Mouse (Mus musculus) liver, embryonic 14.5 days (tissue): ENCODE measurements around the gene Adamts12. TPM values are rescaled to one million over a fixed set of nuclear protein-coding genes. Genes with fewer than 3 reads are reported as not detected.
A peak's percentile ranks its signal among the peaks of the same experiment; 100 is the strongest.

Source experiments
- ATAC-seq: fragments of 200-750 bp; cut with Nextera tagmentation; 2 replicates; pipeline ENCODE4 v1.8.0; 2017; ENCODE audit warnings: moderate number of reproducible peaks, mild to moderate bottlenecking, moderate library complexity; ENCODE audit not compliant: insufficient read depth
- DNase-seq, 3 experiments: peaks; one replicate each; pipeline ENCODE4 v3.0.0-alpha.2; 2012 to 2013; ENCODE audit warnings: low read depth in 3 of 3, low spot score in 3 of 3
- H3K27ac ChIP-seq: fragments of 300-500 bp; sonication (generic); 2 replicates; pipeline ENCODE4 v1.5.1; 2014; ENCODE audit warnings: moderate library complexity, mild to moderate bottlenecking, control low read depth, inconsistent platforms
- H3K27me3 ChIP-seq: fragments of 300-500 bp; sonication (generic); 2 replicates; pipeline ENCODE4 v1.6.1; 2014; ENCODE audit warnings: mild to moderate bottlenecking, low read length, moderate library complexity; ENCODE audit not compliant: control insufficient read depth, insufficient read depth
- H3K36me3 ChIP-seq: fragments of 300-500 bp; sonication (generic); replicated peaks from 2 replicates; pipeline ENCODE4 v1.6.1; 2014; ENCODE audit warnings: low read depth; ENCODE audit not compliant: control insufficient read depth, insufficient read depth
- H3K4me1 ChIP-seq, 2 experiments: fragments of 200-500 bp in 1 of 2; fragments of 300-500 bp in 1 of 2; sonication (generic) in 1 of 2; replicated peaks; 2 replicates each; pipeline ENCODE4 v1.6.1; 2012 to 2014; ENCODE audit warnings: antibody characterized with exemption in 1 of 2, inconsistent platforms in 1 of 2, low read length in 1 of 2; ENCODE audit not compliant: control insufficient read depth in 2 of 2, insufficient read depth in 2 of 2
- H3K4me2 ChIP-seq: fragments of 300-500 bp; sonication (generic); 2 replicates; pipeline ENCODE4 v1.6.1; 2014; ENCODE audit warnings: low read depth, mild to moderate bottlenecking, control low read depth, moderate library complexity
- H3K4me3 ChIP-seq, 2 experiments: fragments of 200-500 bp in 1 of 2; fragments of 300-500 bp in 1 of 2; sonication (generic) in 1 of 2; 2 replicates each; pipeline ENCODE4 v1.5.1; 2012 to 2014; ENCODE audit warnings: low read depth in 2 of 2, low read length in 2 of 2, mild to moderate bottlenecking in 2 of 2, control low read depth in 1 of 2, inconsistent platforms in 1 of 2, moderate library complexity in 1 of 2; ENCODE audit not compliant: insufficient read depth in 1 of 2
- H3K9ac ChIP-seq: fragments of 300-500 bp; sonication (generic); replicated peaks from 2 replicates; pipeline ENCODE4 v1.6.1; 2014; ENCODE audit warnings: mild to moderate bottlenecking, control low read depth, moderate library complexity
- H3K9me3 ChIP-seq: fragments of 300-500 bp; sonication (generic); 2 replicates; pipeline ENCODE4 v1.6.1; 2016; ENCODE audit warnings: low read length, mixed read lengths; ENCODE audit not compliant: control insufficient read depth
- CTCF ChIP-seq: IDR thresholded peaks from 2 replicates; pipeline ENCODE4 v1.5.1; 2016; ENCODE audit warnings: antibody characterized with exemption, low read depth, control low read depth
- EP300 ChIP-seq: IDR thresholded peaks from 2 replicates; pipeline ENCODE4 v1.6.1; 2016; ENCODE audit warnings: antibody characterized with exemption, low read depth
- WGBS: fragments of 180-500 bp; shearing (Covaris S2); extraction: QIAGEN DNeasy Blood & Tissue Kit; methylation state at CpG from one replicate; pipeline ENCODE4 v1.1.7; 2014; ENCODE audit not compliant: insufficient replicate concordance; 5-methylcytosine and 5-hydroxymethylcytosine counted together
- polyA plus RNA-seq, 2 experiments: library from polyadenylated mRNA; depleted of rRNA in 1 of 2; stranded (reverse) in 1 of 2; unstranded in 1 of 2; fragments of >200 nt; fragmentation: Nextera tagmentation in 1 of 2; extraction: Ambion mirVana in 1 of 2; gene quantifications; 2 replicates each; pipeline versions ENCODE4 v1.2.1 to v1.2.3; 2012 to 2014

Adamts12 gene
- polyA plus RNA-seq, 2 experiments, result 0.23 to 0.47 TPM

DNA sequence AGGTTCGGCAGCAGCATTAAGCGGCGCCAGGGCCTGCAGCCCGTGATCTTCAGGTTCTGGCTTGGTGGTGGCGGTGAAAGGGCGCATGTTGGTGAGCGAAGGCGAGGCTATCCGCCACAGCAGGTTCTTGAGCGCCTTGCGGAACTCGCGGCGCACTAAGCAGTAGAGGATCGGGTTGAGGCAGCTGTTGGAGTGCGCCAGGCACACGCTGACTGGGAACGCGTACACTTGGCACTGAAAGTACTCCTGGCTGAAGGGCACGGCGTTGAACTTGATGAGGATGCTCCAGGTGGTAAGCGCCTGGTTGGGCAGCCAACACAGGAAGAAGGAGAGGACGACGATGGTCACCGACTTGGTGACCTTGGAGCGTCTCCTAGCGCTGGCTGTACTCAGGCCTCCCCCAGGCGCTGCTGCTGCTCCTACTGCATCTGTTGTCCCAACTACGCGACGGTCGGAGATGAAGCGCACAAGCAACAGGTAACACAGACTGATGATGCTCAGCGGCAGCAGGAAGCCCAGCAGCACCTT is 28.6 kb upstream of the Adamts12 start:
- 6% methylated on average over 34 of the region's 34 CpGs for WGBS
- peak overlapping the region; percentile 37 for H3K4me2 ChIP-seq
- DNase-seq, result no peak

DNA sequence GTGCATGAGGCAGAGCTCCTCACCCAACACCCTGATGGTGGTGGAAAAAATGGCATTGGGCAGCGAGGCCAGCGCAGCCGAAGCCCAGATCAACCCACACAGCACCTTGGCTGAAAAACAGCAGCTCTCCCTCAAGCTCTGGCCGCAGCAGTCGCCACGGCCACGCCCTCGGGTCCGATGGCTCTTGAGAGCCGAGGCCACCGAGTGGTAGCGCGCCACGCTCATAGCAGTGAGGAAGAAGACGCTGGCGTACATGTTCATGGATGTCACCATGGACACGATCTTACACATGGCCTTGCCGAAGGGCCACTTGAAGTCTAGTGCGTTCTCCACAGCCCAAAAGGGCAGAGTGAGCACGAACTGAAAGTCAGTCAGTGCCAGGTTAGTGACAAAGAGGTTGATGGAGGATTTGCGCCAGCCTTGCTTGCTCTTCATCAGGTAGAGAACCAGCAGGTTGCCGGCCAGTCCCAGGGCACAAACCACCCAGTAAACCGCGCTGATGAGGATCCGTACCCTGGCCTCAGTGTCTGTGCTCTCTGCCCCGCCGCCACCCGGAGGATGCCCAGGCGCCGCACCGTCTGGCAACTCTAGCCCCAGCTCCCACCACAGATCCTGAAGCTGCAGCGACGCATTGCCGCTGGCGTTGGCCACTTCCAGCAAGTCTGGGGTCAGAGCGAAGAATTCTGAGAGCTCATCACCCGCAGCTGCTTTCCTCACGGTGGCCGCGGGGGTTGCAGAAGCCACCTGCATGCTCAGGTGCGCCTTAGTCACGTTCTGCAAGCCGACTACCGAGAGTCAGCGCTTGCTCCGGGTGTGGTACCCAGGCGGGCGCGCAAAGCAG is 27.8 kb upstream of the Adamts12 start:
- H3K4me1 ChIP-seq, result no peaks in the 10 kb centered on the region
- peaks cover 30% of the 10 kb centered on the region for H3K27me3 ChIP-seq
- H3K4me3 ChIP-seq, result peak overlapping the region; percentile 30 to 36
- TF ChIP-seq CTCF, result no peak
- no peak for TF ChIP-seq EP300
- H3K4me2 ChIP-seq, result peak overlapping the region; percentile 37
- WGBS, result 6% methylated on average over 49 of the region's 49 CpGs
- H3K9ac ChIP-seq, result no peak overlapping the region
- no peak overlapping the region for H3K27ac ChIP-seq
- no peak for DNase-seq
- H3K9me3 ChIP-seq, result no peaks in the 10 kb centered on the region
- no peak for ATAC-seq
- H3K36me3 ChIP-seq, result no peaks in the 10 kb centered on the region

More for the DNA sequence above, 28.6 kb upstream of the Adamts12 start:
- Histone ChIP-seq H3K27ac (no peak overlapping the region), H3K4me1 (no peaks in the 10 kb centered on the region), H3K9me3 (no peaks in the 10 kb centered on the region), H3K36me3 (no peaks in the 10 kb centered on the region), H3K27me3 (peaks cover 30% of the 10 kb centered on the region), H3K4me3 (no peak overlapping the region), H3K9ac (no peak overlapping the region)
- no peak for TF ChIP-seq CTCF
- no peak for TF ChIP-seq EP300
- no peak for ATAC-seq

DNA sequence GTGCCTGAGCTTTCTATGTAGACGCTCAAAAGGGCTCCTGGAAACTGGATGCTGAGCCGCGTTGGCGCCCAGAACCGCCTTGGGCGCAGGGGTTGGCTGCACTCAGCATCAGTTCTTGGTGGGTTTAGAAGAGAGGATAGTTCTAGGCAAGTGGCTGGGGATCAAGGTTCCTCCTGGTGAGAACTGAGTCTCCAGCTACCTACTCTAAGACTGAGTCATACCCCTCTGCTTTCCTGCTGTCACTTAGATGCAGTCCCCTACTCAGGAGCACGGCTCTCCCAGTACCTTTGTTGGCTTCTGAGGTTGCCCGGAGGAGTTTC is 27.3 kb upstream of the Adamts12 start:
- Histone ChIP-seq H3K4me1 (no peaks in the 10 kb centered on the region), H3K9ac (no peak overlapping the region), H3K27ac (no peak overlapping the region), H3K27me3 (peaks cover 30% of the 10 kb centered on the region), H3K9me3 (no peaks in the 10 kb centered on the region), H3K4me2 (peak overlapping the region; percentile 37), H3K4me3 (no peak overlapping the region; a peak in 1 of 4 replicates), H3K36me3 (no peaks in the 10 kb centered on the region)
- WGBS, result 6% methylated on average over 8 of the region's 8 CpGs
- no peak for TF ChIP-seq CTCF
- TF ChIP-seq EP300, result no peak
- no peak for ATAC-seq
- no peak for DNase-seq

DNA sequence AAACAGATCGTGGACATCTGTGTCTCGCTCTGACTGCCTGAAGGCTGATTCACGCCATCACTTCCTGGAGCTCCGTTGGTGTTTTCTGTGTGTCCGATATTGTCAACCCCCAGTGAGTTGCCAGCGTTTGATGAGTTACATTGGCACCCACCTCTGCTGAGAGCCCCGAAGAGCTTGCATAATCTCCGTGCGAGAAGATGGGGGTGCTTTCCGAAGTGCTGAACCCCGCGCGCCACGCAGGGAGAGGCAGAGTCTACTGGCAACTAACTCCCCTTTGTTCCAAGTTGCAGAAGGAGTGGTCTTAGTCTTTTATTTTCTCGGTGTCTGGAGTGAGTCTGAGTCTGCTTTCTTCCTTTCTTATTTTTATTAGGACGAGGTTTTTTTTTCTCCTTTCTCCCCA is 26.9 kb upstream of the Adamts12 start, which contains the start of gene Rxfp3:
Gene Rxfp3 (minus strand): TSS at position 281 of the 400 bp plus-strand sequence.
- H3K36me3 ChIP-seq, result no peaks in the 10 kb centered on the region
- H3K4me3 ChIP-seq, result peak within 1 kb of the TSS in 1 of 2 experiments; percentile 30; a peak in 2 of 4 replicates
- DNase-seq (no peak), ATAC-seq (no peak)
- no peaks in the 10 kb centered on the region for H3K9me3 ChIP-seq
- 6% methylated on average over 16 of the region's 16 CpGs for WGBS
- TF ChIP-seq CTCF (no peak), EP300 (no peak)
- H3K4me1 ChIP-seq, result no peaks in the 10 kb centered on the region
- no peak within 1 kb of the TSS for H3K27ac ChIP-seq
- H3K27me3 ChIP-seq, result peaks cover 30% of the 10 kb centered on the region
- no peak within 1 kb of the TSS for H3K9ac ChIP-seq
- H3K4me2 ChIP-seq, result peak within 1 kb of the TSS; percentile 37

DNA sequence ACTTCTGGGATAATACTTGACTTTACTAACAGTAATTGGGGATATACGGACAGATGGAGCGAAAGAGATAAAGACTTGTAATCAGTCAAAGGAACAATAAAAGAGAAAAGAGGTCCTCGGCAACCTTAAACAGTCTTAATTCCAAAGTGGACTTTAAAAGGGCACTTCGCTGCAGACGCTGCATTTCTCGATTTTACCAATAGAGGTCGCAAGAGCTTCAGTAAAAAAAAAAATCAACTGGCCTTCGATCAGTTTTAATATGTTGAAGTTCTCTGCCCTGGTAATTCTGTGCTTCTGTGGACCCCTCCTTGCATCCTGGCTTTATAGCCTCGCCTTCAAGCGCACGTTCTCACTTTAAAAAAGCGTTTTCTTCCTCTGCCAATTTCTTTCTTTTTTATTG is 26.1 kb upstream of the Adamts12 start:
- Histone ChIP-seq H3K9ac (no peak overlapping the region), H3K4me3 (no peak overlapping the region), H3K9me3 (no peaks in the 10 kb centered on the region), H3K36me3 (no peaks in the 10 kb centered on the region), H3K27me3 (peaks cover 30% of the 10 kb centered on the region), H3K4me2 (no peak overlapping the region), H3K27ac (no peak overlapping the region), H3K4me1 (no peaks in the 10 kb centered on the region)
- no peak for DNase-seq
- ATAC-seq, result no peak
- peak; percentile 48; the same call in 1 of the 2 replicates for TF ChIP-seq CTCF
- TF ChIP-seq EP300, result no peak
- WGBS, result 5% methylated on average over 12 of the region's 12 CpGs
